Mouse (Mus musculus) embryonic facial prominence, embryonic 12.5 days (tissue): Measurements from ENCODE around the gene Gdpd5. TPM values are rescaled to one million over a fixed set of nuclear protein-coding genes. Genes with fewer than 3 reads are reported as not detected.

Experiments used
- ATAC-seq: fragments of 200-750 bp; cut with Nextera tagmentation; 2 replicates; pipeline ENCODE4 v1.8.0; 2017; ENCODE audit not compliant: insufficient number of reproducible peaks, insufficient read depth, low FRiP score, low TSS enrichment
- H3K27ac ChIP-seq: fragments of 300-500 bp; sonication (generic); 2 replicates; pipeline ENCODE4 v1.5.1; 2016; ENCODE audit warnings: mild to moderate bottlenecking
- H3K27me3 ChIP-seq: fragments of 300-500 bp; sonication (generic); 2 replicates; pipeline ENCODE4 v1.6.1; 2016; ENCODE audit warnings: mild to moderate bottlenecking, moderate library complexity
- H3K36me3 ChIP-seq: fragments of 300-500 bp; sonication (generic); 2 replicates; pipeline ENCODE4 v1.6.1; 2016; ENCODE audit warnings: mild to moderate bottlenecking
- H3K4me1 ChIP-seq: fragments of 300-500 bp; sonication (generic); 2 replicates; pipeline ENCODE4 v1.6.1; 2016
- H3K4me2 ChIP-seq: fragments of 300-500 bp; sonication (generic); replicated peaks from 2 replicates; pipeline ENCODE4 v1.6.1; 2016; ENCODE audit warnings: mild to moderate bottlenecking, moderate library complexity
- H3K4me3 ChIP-seq: fragments of 300-500 bp; sonication (generic); 2 replicates; pipeline ENCODE4 v1.5.1; 2016; ENCODE audit warnings: mild to moderate bottlenecking
- H3K9ac ChIP-seq: fragments of 300-500 bp; sonication (generic); 2 replicates; pipeline ENCODE4 v1.6.1; 2016; ENCODE audit warnings: mild to moderate bottlenecking, moderate library complexity
- H3K9me3 ChIP-seq: fragments of 300-500 bp; sonication (generic); 2 replicates; pipeline ENCODE4 v1.6.1; 2016; ENCODE audit warnings: mild to moderate bottlenecking, moderate library complexity
- WGBS: fragments of 180-500 bp; shearing (Covaris S2); methylation state at CpG from one replicate; pipeline ENCODE4 v1.1.7; 2016; 5-methylcytosine and 5-hydroxymethylcytosine counted together
- polyA plus RNA-seq: library from polyadenylated mRNA; unstranded; fragments of >200 nt; fragmentation: Nextera tagmentation; extraction: Ambion mirVana; gene quantifications from 2 replicates; pipeline ENCODE4 v1.2.1, GENCODE M21; 2016

The Gdpd5 gene
- polyA plus RNA-seq, 1 experiment from 2014 or later, result 20.3 TPM

DNA sequence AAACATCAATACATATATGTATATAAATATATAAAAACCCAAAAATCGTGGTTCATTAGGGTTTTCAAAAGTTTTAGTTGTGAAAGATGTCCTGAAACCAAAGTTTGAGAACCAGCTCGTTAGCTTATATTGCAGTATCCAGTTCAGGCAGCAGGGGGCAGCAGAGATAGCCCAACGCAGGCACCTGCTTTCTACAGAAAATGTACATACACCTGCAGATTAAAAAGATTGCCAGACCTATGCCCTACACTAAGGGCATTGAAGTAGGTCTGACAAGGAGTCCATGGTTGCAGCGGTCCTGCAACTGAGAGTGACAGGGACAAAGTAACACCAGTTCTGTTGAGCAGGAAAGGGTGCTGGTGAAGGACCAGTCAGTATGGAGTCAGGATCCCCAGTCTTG is 5.8 kb upstream of the Gdpd5 start:
- no peak overlapping the region for H3K9ac ChIP-seq
- H3K27me3 ChIP-seq, result 0 out of 2 replicates have a peak, but pooled peaks cover 3% of the 10 kb centered on the region
- no peak overlapping the region for H3K27ac ChIP-seq
- ATAC-seq, result no peak
- H3K4me1 ChIP-seq, result peaks cover 8% of the 10 kb centered on the region; the same call in 1 of the 2 replicates
- 7% methylated on average over 4 of the region's 4 CpGs for WGBS
- no peaks in the 10 kb centered on the region for H3K36me3 ChIP-seq
- H3K4me3 ChIP-seq, result no peak overlapping the region
- H3K4me2 ChIP-seq, result no peak overlapping the region
- H3K9me3 ChIP-seq, result no peaks in the 10 kb centered on the region

DNA sequence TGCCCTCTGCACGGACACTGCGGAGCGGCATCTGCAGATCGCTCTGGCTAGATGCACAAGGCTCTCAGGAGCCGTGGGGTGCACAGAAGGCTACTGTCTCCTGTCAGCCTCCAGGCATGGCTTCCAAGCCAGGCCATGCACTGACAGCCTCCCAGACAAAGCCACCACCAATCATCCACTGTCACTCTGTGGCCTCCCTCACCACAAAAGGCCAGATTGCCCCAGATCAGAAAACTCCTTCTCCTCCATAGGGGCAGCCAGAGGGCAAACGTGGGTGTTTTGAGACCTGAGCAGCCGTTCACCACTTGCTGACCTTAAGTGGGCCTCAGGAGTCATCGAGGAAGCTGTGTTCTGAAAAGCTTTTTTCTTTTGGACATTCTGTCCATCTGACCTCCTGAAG is 2.3 kb upstream of the Gdpd5 start:
- Histone ChIP-seq H3K27me3 (no peaks in the 10 kb centered on the region), H3K27ac (no peak overlapping the region), H3K4me1 (peaks cover 27% of the 10 kb centered on the region), H3K4me2 (no peak overlapping the region), H3K9ac (no peak overlapping the region), H3K4me3 (no peak overlapping the region), H3K36me3 (no peaks in the 10 kb centered on the region), H3K9me3 (no peaks in the 10 kb centered on the region)
- ATAC-seq, result no peak
- 38% methylated on average over 8 of the region's 8 CpGs for WGBS

DNA sequence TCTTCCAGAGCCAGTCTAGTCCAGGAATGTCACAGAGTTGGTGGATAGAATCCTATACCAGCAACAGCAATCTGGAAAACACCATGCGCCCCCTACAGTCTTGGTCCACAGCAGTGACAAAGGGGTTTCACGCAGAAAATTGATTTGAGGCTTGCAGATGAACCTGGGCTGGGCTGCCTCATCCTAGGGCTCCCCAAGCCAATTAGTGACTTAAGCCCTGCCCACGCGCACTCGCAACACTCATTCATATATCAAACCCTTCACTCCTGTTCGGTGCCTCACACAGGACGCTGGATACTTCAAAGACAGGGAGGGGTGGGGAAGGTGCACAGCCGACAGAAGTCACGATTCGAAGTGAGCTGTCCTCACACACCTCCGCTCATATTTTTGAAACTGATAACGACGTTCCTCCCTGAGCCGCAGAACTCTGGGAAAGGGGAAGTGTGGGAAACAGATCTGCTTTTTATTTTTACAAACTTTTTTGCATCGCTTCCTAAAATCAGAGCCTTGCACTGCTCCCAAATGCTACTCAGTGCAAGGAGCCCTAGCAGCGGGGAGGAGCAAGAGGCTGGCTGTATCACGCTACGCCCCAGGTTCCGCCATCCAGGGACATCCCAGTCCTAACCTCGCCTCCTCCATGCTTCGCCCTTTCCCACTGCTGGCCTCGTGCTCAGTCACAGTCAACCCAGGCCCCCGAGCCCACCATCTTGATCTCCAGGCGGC is 562 bp upstream of the Gdpd5 start:
- WGBS, result under 1% methylated on average over 24 of the region's 24 CpGs
- peaks cover 34% of the 10 kb centered on the region for H3K4me1 ChIP-seq
- peak; percentile 78 for ATAC-seq

DNA sequence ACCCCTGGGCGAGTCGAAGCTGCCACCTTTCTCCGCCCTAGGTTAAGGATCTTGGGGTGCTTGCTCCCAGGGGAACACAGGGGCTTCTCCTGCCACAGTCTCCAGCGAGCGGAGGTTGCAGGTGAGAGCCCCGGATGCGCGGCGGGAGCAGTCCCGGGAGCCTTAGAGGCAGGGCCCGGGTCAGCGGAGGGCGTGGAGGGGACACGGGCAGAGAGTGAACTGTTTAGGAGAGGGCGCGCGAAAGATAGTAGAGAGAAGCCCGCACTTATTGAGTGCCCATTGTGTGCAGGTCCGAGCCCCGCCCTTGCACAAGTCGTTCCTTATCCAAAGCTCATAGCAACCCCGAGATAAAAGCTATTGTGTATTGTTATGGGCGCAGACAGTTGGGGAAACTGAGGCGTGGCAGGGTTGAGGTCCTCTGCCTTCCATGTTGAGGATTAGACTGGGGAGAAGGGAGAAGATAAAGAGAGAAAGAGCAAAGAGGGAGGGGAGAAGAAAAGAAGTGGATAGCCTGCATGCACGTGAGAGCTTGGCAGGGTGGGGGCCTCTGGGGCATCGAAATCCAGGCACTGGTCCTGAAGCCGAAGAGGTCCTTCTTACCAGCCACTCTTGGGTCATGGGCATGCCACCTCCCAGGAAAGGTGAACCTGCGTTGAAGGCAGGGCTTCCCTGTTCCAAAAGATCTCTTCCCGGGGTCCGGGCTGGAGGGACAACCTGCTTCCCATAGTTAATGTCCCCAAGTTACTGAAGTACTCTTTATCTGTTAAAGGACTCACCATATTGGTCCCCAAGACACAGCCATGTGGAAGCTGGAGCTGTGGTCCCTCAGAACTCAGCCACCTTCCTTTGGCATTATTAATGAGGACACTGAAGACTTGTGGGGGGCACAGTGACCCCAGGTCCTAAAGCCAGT is 1.1 kb downstream of the Gdpd5 start:
- Histone ChIP-seq H3K27me3 (no peaks in the 10 kb centered on the region), H3K27ac (no peak overlapping the region), H3K9me3 (no peaks in the 10 kb centered on the region), H3K4me3 (peak overlapping the region; percentile 52), H3K4me1 (peaks cover 34% of the 10 kb centered on the region), H3K36me3 (0 out of 2 replicates have a peak, but pooled peaks cover 1% of the 10 kb centered on the region), H3K9ac (peak overlapping the region; percentile 74), H3K4me2 (peak overlapping the region; percentile 96)
- 10% methylated on average over 30 of the region's 30 CpGs for WGBS
- ATAC-seq, result no peak

More for the DNA sequence above, 562 bp upstream of the Gdpd5 start:
- H3K9me3 ChIP-seq, result no peaks in the 10 kb centered on the region
- peak overlapping the region; percentile 65 for H3K9ac ChIP-seq
- peak overlapping the region; percentile 95 for H3K27ac ChIP-seq
- H3K4me3 ChIP-seq, result peak overlapping the region; percentile 52
- H3K4me2 ChIP-seq, result peak overlapping the region; percentile 96
- H3K36me3 ChIP-seq, result no peaks in the 10 kb centered on the region
- no peaks in the 10 kb centered on the region for H3K27me3 ChIP-seq

DNA sequence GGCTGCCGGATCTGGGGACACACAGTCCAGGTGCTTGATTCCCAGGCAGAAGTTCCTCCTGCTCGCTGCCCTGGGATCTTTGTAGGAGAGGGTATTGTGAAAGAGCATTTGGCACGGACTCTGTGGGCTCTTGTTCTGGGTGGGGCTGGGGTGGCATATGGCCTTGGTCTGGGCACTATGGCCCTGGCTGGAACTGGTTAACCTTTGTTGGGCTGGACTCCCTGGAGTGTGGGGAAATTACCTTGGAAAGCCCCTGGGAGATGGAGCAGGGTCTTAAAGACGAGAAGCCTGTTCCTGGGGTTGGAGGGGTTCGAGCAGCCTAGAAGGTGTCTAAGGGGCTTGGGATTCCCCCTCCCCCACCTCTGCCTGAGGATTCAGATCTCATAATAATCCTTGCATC is 2.0 kb downstream of the Gdpd5 start:
- peak overlapping the region; percentile 17; the same call in 1 of the 2 replicates for H3K9ac ChIP-seq
- ATAC-seq, result no peak
- WGBS, result 45% methylated on average over 5 of the region's 5 CpGs

DNA sequence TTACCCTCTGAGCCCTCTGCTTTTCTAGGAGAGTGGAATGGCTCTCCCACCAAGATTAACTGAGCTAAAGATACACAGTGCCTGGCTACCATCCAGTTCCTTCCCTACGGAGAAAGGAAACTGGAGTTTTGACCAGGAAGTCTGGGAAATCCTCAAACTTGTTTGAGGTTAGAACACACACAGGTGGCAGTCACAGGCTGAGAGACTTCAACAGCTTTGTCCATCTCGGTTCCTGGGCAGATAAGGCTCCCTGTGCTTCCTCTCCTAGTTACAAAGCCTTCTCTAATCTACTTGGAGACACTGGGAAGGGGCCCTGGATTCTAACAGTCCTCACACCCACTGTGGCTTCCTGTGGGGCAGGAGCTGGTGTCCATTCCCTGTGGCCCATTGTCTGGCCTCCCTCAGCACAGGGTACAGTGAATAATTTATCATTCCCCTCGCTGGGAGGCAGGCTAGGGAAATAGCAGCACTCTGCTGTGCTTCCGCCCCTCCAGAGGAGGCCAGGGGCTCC is 2.9 kb downstream of the Gdpd5 start:
- Histone ChIP-seq H3K4me2 (peak overlapping the region; percentile 96; the same call in 1 of the 2 replicates), H3K9ac (no peak overlapping the region; the same call in 1 of the 2 replicates), H3K36me3 (peaks cover 11% of the 10 kb centered on the region; the same call in 1 of the 2 replicates), H3K27me3 (no peaks in the 10 kb centered on the region), H3K4me1 (peaks cover 34% of the 10 kb centered on the region), H3K27ac (peak overlapping the region; percentile 33), H3K4me3 (peak overlapping the region; percentile 9; the same call in 1 of the 2 replicates), H3K9me3 (no peaks in the 10 kb centered on the region)
- WGBS, result 24% methylated on average over 4 of the region's 4 CpGs
- ATAC-seq, result no peak

More for the DNA sequence above, 2.0 kb downstream of the Gdpd5 start:
- Histone ChIP-seq H3K4me1 (peaks cover 34% of the 10 kb centered on the region), H3K4me3 (peak overlapping the region; percentile 52), H3K27me3 (no peaks in the 10 kb centered on the region), H3K36me3 (peaks cover 6% of the 10 kb centered on the region; the same call in 1 of the 2 replicates), H3K27ac (peak overlapping the region; percentile 33; the same call in 1 of the 2 replicates), H3K4me2 (peak overlapping the region; percentile 96), H3K9me3 (no peaks in the 10 kb centered on the region)

DNA sequence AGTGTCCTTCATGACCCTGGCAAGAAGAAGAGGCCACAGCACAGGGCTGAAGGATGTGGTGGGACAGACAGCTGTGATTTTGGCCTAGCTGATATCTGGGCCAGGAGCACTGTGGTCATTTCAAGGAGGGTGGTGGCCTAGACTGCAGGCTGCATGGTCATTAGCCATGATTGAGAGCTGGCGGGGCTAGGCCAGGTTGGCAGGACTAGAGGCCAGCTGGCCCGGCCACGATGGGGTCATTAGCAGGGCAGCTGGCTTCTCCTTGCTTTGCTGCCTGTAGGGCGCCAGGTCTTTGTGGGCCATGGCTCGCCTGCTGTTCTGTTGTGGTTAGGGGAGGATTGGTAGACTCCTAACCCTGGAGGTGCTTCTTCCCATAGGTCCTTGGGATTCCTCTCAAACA is 4.8 kb downstream of the Gdpd5 start:
- H3K9me3 ChIP-seq, result no peaks in the 10 kb centered on the region
- H3K27me3 ChIP-seq, result no peaks in the 10 kb centered on the region
- H3K36me3 ChIP-seq, result peaks cover 11% of the 10 kb centered on the region; the same call in 1 of the 2 replicates
- H3K4me1 ChIP-seq, result peaks cover 40% of the 10 kb centered on the region
- no peak overlapping the region for H3K27ac ChIP-seq
- no peak overlapping the region for H3K4me2 ChIP-seq
- no peak overlapping the region for H3K4me3 ChIP-seq
- ATAC-seq, result no peak
- 57% methylated on average over 5 of the region's 5 CpGs for WGBS
- no peak overlapping the region for H3K9ac ChIP-seq

DNA sequence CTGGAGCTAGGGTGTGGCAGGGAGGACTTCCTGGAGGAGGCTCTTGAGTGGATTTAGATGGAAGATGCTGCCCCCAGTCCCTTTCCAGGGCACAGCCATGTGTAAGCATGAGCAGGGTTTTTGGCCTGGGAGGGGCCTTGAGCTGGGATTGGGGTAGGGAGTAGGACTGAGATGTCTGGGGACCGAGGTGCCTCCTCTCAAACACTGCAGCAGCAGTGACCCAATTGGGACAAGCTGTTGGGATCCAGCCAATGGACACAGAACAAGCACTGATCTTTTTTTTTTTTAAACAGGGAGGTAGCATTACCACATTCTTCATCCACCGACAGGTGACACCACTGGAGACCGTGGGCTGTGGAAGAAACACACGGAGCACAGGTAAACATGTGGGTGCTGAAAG is 5.6 kb downstream of the Gdpd5 start:
- Histone ChIP-seq H3K4me1 (peaks cover 48% of the 10 kb centered on the region), H3K27ac (no peak overlapping the region), H3K9me3 (no peaks in the 10 kb centered on the region), H3K4me2 (no peak overlapping the region), H3K4me3 (no peak overlapping the region), H3K36me3 (peaks cover 11% of the 10 kb centered on the region; the same call in 1 of the 2 replicates), H3K27me3 (no peaks in the 10 kb centered on the region), H3K9ac (no peak overlapping the region)
- ATAC-seq, result no peak
- 88% methylated on average over 4 of the region's 4 CpGs for WGBS

DNA sequence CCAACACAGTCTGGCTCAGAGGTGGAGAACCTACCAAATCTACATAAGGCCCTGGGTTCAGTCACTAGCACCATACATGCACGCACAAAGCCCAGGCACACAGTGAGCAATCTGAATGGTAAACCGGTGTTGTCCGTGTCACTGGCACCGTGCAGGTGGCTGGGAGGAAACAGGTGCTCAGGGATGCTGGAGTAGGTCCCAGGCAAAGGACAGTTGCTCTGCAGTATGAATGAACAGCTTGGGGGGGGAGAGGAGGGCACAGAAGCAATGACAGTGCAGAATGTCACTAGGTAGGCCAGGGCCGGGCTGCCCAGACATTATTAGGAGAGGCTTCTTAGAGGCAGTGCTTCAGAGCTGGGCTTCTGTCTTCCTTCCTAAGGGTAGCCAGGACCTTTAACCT is 6.1 kb downstream of the Gdpd5 start:
- WGBS, result 81% methylated on average over 5 of the region's 5 CpGs
- Histone ChIP-seq H3K27me3 (no peaks in the 10 kb centered on the region), H3K4me1 (peaks cover 46% of the 10 kb centered on the region), H3K4me3 (no peak overlapping the region), H3K9me3 (no peaks in the 10 kb centered on the region), H3K9ac (no peak overlapping the region), H3K27ac (no peak overlapping the region), H3K36me3 (peaks cover 11% of the 10 kb centered on the region; the same call in 1 of the 2 replicates), H3K4me2 (no peak overlapping the region)
- no peak for ATAC-seq

DNA sequence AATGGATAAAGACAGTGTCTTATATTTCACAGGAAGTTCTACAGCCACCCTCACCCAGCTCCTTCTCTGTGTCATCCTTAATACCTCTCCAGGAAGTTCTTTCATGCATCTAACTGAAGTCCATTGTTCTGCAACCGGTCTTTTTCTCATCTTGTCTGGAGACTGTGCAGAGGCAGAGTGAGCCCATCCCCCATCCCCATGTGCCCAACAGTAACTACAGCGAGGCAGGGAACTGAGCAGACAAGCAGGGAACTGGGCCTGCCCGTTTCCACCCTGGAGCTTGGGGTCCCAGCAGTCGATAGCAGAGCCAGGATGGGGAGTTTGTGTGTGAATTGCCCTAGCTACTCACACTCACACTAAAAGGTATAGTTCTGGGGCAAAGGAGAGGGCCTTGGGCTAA is 9.3 kb downstream of the Gdpd5 start:
- Histone ChIP-seq H3K9ac (no peak overlapping the region), H3K4me2 (no peak overlapping the region), H3K36me3 (peaks cover 13% of the 10 kb centered on the region; the same call in 1 of the 2 replicates), H3K9me3 (no peaks in the 10 kb centered on the region), H3K27me3 (no peaks in the 10 kb centered on the region), H3K27ac (no peak overlapping the region), H3K4me1 (peaks cover 34% of the 10 kb centered on the region), H3K4me3 (no peak overlapping the region)
- WGBS, result 11% methylated on average over 4 of the region's 4 CpGs
- ATAC-seq, result no peak

DNA sequence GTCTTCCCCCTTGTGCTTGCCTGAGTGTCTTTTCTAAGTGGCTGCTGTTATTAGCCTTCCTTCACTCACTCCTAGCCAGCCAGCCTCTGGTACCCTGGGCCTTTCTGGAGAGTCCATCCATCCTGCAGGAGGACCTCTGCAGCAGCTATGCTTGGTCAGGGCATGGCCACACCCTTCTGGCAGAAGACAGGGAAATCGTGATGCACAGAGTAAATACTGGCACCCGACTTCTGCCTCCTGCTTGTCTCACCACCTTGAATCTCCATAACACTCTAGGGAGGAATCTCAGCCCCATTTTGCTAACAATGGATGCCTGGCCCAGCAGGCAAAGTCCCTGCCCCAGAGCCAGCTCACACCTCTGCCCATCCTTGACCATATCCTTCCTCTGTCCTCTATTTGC is 11.5 kb downstream of the Gdpd5 start:
- H3K27ac ChIP-seq, result no peak overlapping the region
- peaks cover 44% of the 10 kb centered on the region for H3K4me1 ChIP-seq
- no peak for ATAC-seq
- peaks cover 8% of the 10 kb centered on the region; the same call in 1 of the 2 replicates for H3K36me3 ChIP-seq
- no peak overlapping the region for H3K4me3 ChIP-seq
- H3K9ac ChIP-seq, result no peak overlapping the region
- WGBS, result 72% methylated on average over 2 of the region's 2 CpGs
- H3K4me2 ChIP-seq, result no peak overlapping the region
- H3K27me3 ChIP-seq, result no peaks in the 10 kb centered on the region
- H3K9me3 ChIP-seq, result no peaks in the 10 kb centered on the region
